Mouse (Mus musculus): ENCODE results near the gene Grap2.

GRCm38 (mm10) chr15:80620371-80620770 is 48.0 kb downstream of the Grap2 start:
- no peak for TF ChIP-seq POLR2A (IDR thresholded peaks at IDR 0.05; ENCODE audit: extremely low read depth, insufficient read depth, low read length)
- TF ChIP-seq CTCF (IDR thresholded peaks at IDR 0.05; ENCODE audit: extremely low read depth, insufficient read depth, low read length), result no peak
